Mouse (Mus musculus) neural tube, embryonic 11.5 days (tissue): ENCODE data around the gene Arhgap9. TPM values are rescaled to one million over a fixed set of nuclear protein-coding genes. Genes with fewer than 3 reads are reported as not detected.
"Not testable (repeated sequence)": the region's sequence is repeated elsewhere in the genome, so short reads cannot be mapped to it uniquely, and the experiment has no call there.

ENCODE experiments used
- ATAC-seq: fragments of 200-750 bp; cut with Nextera tagmentation; 2 replicates; pipeline ENCODE4 v1.8.0; 2017; ENCODE audit warnings: moderate number of reproducible peaks, mild to moderate bottlenecking, moderate TSS enrichment, moderate library complexity; ENCODE audit not compliant: insufficient read depth, low FRiP score, low TSS enrichment
- DNase-seq: peaks from one replicate; pipeline ENCODE4 v3.0.0-alpha.2; 2015; ENCODE audit warnings: low spot score
- H3K27ac ChIP-seq: fragments of 300-500 bp; sonication (generic); 2 replicates; pipeline ENCODE4 v1.5.1; 2014; ENCODE audit warnings: low read depth, mild to moderate bottlenecking, low read length
- H3K27me3 ChIP-seq: fragments of 300-500 bp; sonication (generic); 2 replicates; pipeline ENCODE4 v1.6.1; 2014; ENCODE audit warnings: mild to moderate bottlenecking, low read length, mixed read lengths; ENCODE audit not compliant: control insufficient read depth, insufficient read depth
- H3K36me3 ChIP-seq: fragments of 300-500 bp; sonication (generic); 2 replicates; pipeline ENCODE4 v1.6.1; 2014; ENCODE audit warnings: mild to moderate bottlenecking, low read length, moderate library complexity, mixed read lengths; ENCODE audit not compliant: control insufficient read depth, insufficient read depth
- H3K4me1 ChIP-seq: fragments of 300-500 bp; sonication (generic); 2 replicates; pipeline ENCODE4 v1.6.1; 2014; ENCODE audit warnings: low read length, mixed read lengths; ENCODE audit not compliant: control insufficient read depth, insufficient read depth
- H3K4me2 ChIP-seq: fragments of 300-500 bp; sonication (generic); 2 replicates; pipeline ENCODE4 v1.6.1; 2014; ENCODE audit warnings: low read depth, mild to moderate bottlenecking, moderate library complexity
- H3K4me3 ChIP-seq: fragments of 300-500 bp; sonication (generic); 2 replicates; pipeline ENCODE4 v1.5.1; 2014; ENCODE audit warnings: low read depth, low read length
- H3K9ac ChIP-seq: fragments of 300-500 bp; sonication (generic); 2 replicates; pipeline ENCODE4 v1.6.1; 2014; ENCODE audit warnings: mild to moderate bottlenecking, low read length
- H3K9me3 ChIP-seq: fragments of 300-500 bp; sonication (generic); 2 replicates; pipeline ENCODE4 v1.6.1; 2016; ENCODE audit warnings: low read length; ENCODE audit not compliant: control insufficient read depth
- WGBS: fragments of 180-500 bp; shearing (Covaris S2); extraction: QIAGEN DNeasy Blood & Tissue Kit; methylation state at CpG from one replicate; pipeline ENCODE4 v1.1.7; 2014; 5-methylcytosine and 5-hydroxymethylcytosine counted together
- polyA plus RNA-seq: library from polyadenylated mRNA; unstranded; fragments of >200 nt; fragmentation: Nextera tagmentation; extraction: Ambion mirVana; gene quantifications from 2 replicates; pipeline ENCODE4 v1.2.1, GENCODE M21; 2014

Arhgap9 gene
- polyA plus RNA-seq, 1 experiment from 2014 or later, result 1.1 TPM

DNA sequence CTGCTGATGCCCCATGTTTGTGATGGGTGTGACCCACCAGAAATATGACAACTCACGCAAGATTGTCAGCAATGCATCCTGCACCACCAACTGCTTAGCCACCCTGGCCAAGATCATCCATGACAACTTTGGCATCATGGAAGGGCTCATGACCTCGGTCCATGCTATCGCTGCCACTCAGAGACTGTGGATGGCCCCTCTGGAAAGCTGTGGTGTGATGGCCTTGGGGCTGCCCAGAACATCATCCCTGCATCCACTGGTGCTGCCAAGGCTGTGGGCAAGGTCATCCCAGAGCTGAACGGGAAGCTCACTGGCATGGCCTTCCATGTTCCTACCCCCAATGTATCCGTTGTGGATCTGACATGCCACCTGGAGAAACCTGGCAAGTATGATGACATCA is 8.2 kb upstream of the Arhgap9 start:
- H3K27ac ChIP-seq, H3K27me3 ChIP-seq, H3K4me1 ChIP-seq, ATAC-seq, H3K4me2 ChIP-seq, H3K9ac ChIP-seq, H3K4me3 ChIP-seq, DNase-seq, H3K36me3 ChIP-seq, H3K9me3 ChIP-seq: not testable (repeated sequence)
- 88% methylated on average over 5 of the region's 5 CpGs for WGBS

DNA sequence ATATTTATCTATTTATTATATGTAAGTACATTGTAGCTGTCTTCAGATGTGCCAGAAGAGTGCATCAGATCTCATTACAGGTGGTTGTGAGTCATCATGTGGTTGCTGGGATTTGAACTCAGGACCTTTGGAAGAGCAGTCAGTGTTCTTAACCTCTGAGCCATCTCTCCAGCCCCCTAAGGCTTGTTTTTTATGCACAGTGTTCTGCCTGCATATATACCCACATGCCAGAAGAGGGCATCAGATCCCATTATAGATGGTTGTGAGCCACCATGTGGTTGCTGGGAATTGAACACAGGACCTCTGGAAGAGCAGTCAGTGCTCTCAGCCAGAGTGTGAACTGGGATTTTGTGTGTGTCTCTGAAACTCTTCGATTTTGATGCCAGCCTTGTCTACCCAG is 6.8 kb upstream of the Arhgap9 start:
- 75% methylated on average over 1 of the region's 1 CpGs for WGBS
- H3K27ac ChIP-seq, H3K4me3 ChIP-seq, H3K4me1 ChIP-seq, H3K9me3 ChIP-seq, H3K36me3 ChIP-seq, ATAC-seq, H3K27me3 ChIP-seq, H3K9ac ChIP-seq, DNase-seq, H3K4me2 ChIP-seq: not testable (repeated sequence)

DNA sequence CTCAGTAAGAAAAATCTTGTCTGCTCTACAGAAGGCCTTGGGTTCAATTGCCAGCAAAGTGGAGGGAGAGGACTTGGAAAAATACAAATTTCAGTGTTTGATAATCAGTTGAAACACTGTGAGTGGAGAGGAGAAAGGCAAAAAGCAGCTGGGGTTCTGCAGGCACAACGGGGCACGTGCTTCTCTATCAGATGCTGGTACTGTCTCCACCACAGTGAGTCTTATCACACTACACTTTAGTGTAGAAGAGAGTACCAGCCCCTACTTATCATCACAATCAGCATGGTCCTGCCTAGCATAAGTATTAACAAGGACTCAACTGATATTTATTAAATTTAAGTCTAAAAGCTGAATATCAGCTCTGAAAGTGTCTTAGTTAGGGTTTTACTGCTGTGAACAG is 4.5 kb upstream of the Arhgap9 start:
- Histone ChIP-seq H3K36me3 (no peaks in the 10 kb centered on the region), H3K27ac (no peak overlapping the region), H3K9me3 (no peaks in the 10 kb centered on the region), H3K9ac (no peak overlapping the region), H3K4me3 (no peak overlapping the region), H3K4me1 (no peaks in the 10 kb centered on the region), H3K27me3 (no peaks in the 10 kb centered on the region), H3K4me2 (no peak overlapping the region)
- DNase-seq (no peak), ATAC-seq (no peak)
- 78% methylated on average over 2 of the region's 2 CpGs for WGBS

DNA sequence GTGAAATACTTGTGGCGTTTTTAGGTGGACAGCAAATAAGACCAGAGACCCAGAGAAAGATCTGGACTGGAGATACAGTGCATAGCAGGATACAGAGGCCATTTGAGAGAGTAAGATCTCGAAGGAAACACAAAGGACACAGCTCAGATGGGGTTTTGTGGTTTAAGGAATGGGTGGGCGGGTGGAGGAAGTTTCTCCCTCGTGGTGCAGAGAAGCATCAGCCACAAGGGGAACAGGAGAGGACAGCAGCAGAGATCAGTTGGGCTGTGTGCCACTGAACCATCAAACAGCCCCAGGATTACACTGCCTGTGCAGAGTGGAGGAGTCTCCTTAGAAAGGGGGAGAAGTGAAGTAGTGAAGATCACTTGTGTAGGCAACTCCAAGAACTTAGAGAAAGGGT is 3.8 kb upstream of the Arhgap9 start:
- Histone ChIP-seq H3K36me3 (no peaks in the 10 kb centered on the region), H3K27ac (no peak overlapping the region), H3K9ac (no peak overlapping the region), H3K4me3 (no peak overlapping the region), H3K9me3 (no peaks in the 10 kb centered on the region), H3K4me2 (no peak overlapping the region), H3K4me1 (no peaks in the 10 kb centered on the region), H3K27me3 (no peaks in the 10 kb centered on the region)
- ATAC-seq, result no peak
- no peak for DNase-seq
- WGBS, result 50% methylated on average over 4 of the region's 4 CpGs

DNA sequence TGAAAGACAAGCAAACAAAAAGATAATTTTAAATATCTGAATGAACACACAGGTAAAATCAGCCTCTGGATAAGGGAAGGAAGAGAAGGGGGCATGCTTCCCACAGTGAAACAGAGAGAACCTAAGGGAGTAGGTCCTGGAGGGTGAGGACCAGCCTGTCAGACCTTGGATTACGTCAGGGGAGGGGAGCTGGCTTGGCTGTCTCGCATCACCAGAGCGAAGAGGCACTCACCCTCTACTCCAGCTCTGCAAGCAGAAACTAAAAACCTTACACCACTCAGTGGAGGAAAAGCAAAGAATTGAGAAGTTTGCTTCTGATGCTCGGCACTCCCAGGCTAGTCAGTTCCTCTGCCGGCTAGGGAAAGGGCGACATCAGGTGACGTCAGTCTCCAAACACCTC is 1.8 kb upstream of the Arhgap9 start:
- H3K9me3 ChIP-seq, result no peaks in the 10 kb centered on the region
- DNase-seq, result no peak
- ATAC-seq, result no peak
- no peaks in the 10 kb centered on the region for H3K4me1 ChIP-seq
- no peaks in the 10 kb centered on the region for H3K36me3 ChIP-seq
- no peak overlapping the region for H3K4me3 ChIP-seq
- H3K27me3 ChIP-seq, result peaks cover 3% of the 10 kb centered on the region
- H3K9ac ChIP-seq, result no peak overlapping the region
- no peak overlapping the region for H3K4me2 ChIP-seq
- WGBS, result 83% methylated on average over 7 of the region's 7 CpGs
- no peak overlapping the region for H3K27ac ChIP-seq

DNA sequence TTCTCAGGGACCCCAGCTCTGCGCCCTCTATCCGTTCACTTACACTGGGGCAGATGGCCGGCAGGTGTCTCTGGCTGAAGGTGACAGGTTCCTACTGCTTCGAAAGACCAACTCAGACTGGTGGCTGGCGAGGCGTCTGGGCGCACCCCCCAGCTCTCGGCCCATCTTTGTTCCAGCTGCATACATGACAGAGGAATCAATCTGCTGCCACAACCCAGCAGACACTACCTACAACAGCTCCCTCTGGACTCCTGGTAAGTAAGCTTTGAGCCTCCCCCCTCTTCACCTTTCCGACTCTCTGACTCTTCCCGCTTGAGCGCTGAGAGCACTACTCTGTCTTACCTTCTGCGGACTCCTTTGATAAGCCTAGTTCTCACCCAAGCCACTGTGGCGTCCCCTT is 414 bp downstream of the Arhgap9 start:
- H3K4me3 ChIP-seq, result no peak overlapping the region
- H3K27me3 ChIP-seq, result peaks cover 24% of the 10 kb centered on the region
- H3K4me2 ChIP-seq, result no peak overlapping the region
- H3K36me3 ChIP-seq, result no peaks in the 10 kb centered on the region
- H3K27ac ChIP-seq, result no peak overlapping the region
- no peak for ATAC-seq
- no peak for DNase-seq
- no peaks in the 10 kb centered on the region for H3K9me3 ChIP-seq
- H3K4me1 ChIP-seq, result peaks cover 6% of the 10 kb centered on the region
- 70% methylated on average over 13 of the region's 13 CpGs for WGBS
- H3K9ac ChIP-seq, result no peak overlapping the region

DNA sequence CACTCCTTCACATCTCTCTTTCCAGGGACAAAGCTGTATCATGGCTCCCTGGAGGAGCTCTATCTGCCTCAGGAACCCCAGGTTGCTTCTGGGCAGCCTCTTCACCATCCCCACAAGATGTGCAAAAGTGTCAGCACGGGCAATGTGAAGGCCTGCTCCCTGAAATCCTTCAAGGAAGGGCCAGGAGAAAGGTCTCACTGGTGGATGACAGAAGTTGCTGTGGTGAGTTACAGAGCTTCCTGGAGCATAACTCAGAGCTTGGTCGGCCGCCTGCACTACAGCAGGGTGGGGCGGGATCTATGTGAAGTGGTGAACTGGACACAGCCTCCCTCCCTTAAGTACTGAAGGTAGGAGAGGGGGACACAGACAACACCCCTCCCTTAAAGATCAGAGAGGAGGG is 905 bp downstream of the Arhgap9 start:
- peaks cover 6% of the 10 kb centered on the region for H3K4me1 ChIP-seq

DNA sequence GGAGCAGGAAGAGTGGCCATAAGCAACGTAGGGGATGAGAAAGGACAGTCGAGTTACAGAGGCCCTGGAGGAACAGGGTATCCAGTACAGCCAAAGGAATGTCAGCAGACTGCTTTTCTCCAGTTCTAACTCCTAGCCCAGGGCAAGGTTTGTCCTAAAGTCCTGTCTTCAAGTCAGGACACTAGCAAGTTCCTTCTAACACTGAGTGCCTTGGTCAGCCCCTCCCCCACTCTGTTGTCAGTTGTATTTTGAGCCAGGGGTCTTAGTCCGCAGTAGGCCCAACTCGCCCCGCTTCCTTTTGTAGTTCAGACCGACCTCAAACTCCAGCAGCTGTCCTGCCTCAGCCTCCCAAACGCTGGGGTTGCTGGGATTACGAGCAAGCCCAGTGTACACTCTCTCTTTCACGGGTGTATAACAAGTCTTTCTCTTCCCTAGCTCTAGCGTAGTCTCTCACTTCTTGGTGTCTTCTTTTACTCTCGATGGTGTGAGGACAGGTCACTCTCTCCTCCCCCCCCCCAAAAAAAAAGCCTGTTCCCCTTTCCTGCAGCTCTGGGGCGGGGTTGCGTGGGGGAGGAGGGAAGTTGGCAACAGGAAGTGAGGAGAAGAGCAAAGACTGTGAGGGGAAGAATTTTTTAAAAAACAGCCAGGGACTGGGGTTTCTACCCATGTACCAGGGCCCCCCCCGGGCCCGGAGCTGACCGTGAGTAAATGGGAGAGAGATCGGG is 1.5 kb downstream of the Arhgap9 start:
- H3K27me3 ChIP-seq, result peaks cover 35% of the 10 kb centered on the region
- WGBS, result 79% methylated on average over 17 of the region's 17 CpGs
- no peak for DNase-seq

More for the DNA sequence above, 905 bp downstream of the Arhgap9 start:
- H3K9ac ChIP-seq, result no peak overlapping the region
- no peaks in the 10 kb centered on the region for H3K36me3 ChIP-seq
- H3K4me3 ChIP-seq, result no peak overlapping the region
- H3K27ac ChIP-seq, result no peak overlapping the region
- ATAC-seq (no peak), DNase-seq (no peak)
- 81% methylated on average over 4 of the region's 4 CpGs for WGBS
- H3K9me3 ChIP-seq, result no peaks in the 10 kb centered on the region
- peaks cover 29% of the 10 kb centered on the region for H3K27me3 ChIP-seq
- no peak overlapping the region for H3K4me2 ChIP-seq

DNA sequence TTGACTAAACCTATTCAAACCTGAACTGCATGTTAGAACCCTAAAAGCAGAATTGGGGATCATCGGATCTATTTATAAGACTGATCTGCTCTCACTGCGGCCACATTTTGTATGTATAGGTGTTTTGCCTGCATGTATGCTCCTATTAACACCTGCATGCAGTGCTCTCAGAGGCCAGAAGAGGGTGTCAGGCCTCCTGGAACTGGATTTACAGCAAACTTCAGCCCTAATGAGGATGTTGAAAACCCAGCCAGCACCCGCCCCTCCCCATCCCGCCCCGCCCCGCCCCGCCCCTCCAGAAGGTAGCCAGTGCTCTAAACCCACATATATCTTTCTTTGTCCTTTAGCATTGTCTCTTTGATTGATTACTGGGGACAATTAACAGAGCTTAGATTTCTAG is 2.7 kb downstream of the Arhgap9 start:
- Histone ChIP-seq H3K4me1 (peaks cover 6% of the 10 kb centered on the region), H3K27ac (no peak overlapping the region), H3K9ac (no peak overlapping the region), H3K27me3 (peaks cover 37% of the 10 kb centered on the region), H3K36me3 (no peaks in the 10 kb centered on the region), H3K4me2 (no peak overlapping the region), H3K9me3 (no peaks in the 10 kb centered on the region), H3K4me3 (no peak overlapping the region)
- ATAC-seq (no peak), DNase-seq (peak; percentile 44)
- 12% methylated on average over 7 of the region's 7 CpGs for WGBS

More for the DNA sequence above, 1.5 kb downstream of the Arhgap9 start:
- H3K4me2 ChIP-seq, result no peak overlapping the region
- ATAC-seq, result no peak
- peaks cover 6% of the 10 kb centered on the region for H3K4me1 ChIP-seq
- no peak overlapping the region for H3K9ac ChIP-seq
- no peaks in the 10 kb centered on the region for H3K36me3 ChIP-seq
- H3K4me3 ChIP-seq, result no peak overlapping the region
- no peaks in the 10 kb centered on the region for H3K9me3 ChIP-seq
- H3K27ac ChIP-seq, result no peak overlapping the region
